Mouse (Mus musculus) spleen, adult 2 months (tissue): ENCODE results near the gene Os9.

Experiments
- CTCF ChIP-seq: fragments of 200-500 bp; IDR thresholded peaks from 2 replicates; pipeline ENCODE4 v1.5.1; 2011; ENCODE audit warnings: mild to moderate bottlenecking, inconsistent platforms; ENCODE audit not compliant: insufficient read depth, insufficient read length, insufficient replicate concordance; ENCODE audit errors: extremely low read depth
- POLR2A ChIP-seq: fragments of 200-500 bp; IDR thresholded peaks from 2 replicates; pipeline ENCODE4 v1.6.1; 2011; ENCODE audit warnings: low read depth, low read length, inconsistent platforms

DNA sequence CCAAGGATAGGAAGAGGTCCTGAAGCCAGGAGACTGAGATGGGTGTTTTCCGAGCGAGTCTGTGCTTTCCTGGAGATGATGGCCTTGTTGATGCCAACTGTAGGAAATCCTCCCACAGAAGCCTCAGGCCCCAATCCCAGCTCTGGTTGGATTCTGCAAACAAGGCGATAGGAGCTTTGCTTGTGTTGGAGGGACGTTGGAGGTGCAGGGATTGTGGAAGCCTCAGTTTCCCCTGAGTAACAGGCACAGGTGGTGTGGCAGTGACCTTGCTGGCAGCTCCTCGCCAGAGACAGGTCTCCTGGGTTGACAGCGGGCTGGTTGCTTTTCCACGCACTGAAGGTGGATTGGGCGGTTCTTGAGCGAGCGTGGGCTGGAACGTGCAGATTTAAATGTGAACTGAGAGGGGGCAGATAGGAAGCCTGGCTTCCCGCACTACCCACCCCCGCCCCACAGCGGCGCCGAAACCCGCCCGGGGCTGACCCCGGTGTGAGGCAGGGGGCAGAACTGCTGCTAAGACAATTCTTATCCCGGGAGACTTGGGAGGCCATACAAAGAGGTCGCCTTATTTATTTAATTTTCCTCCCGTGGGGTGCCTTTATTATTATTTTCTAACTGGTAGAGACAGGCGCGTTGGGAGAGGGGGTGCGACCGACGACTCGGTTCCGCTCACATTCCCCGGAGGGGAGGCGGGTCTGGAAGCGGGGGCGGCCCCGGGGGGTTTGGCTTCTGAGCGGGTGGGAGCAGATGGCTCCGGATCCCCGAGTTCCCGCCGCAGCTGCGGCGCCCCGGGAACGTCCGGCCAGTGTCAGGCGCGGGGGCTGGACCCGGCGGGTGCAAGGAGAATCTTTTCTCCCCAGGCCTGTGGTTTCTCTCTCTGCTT, 39.8 kb downstream of the Os9 start:
- TF ChIP-seq CTCF (no peak), POLR2A (no peak)
